8 mouse cellular contexts compared by ENCODE assay signal in the genomic region with DNA sequence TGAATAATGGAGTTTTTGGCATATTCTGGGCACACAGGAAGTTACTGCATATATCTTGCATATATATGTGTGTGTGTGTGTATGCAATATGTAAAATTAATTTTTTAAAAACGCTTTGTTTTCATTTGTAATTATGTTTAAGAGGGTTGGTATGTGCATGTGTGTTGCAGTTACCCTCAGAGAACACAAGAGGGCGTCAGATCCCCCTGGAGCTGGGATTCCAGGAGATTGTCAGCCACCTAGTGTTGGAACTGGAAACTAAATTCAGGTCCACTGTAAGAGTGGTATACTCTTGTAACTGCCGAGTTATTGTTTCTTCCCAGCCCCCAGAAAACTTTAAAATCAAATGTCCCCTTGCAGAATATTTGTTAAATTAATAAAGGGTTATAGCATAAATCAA. TPM values are rescaled to one million over a fixed set of nuclear protein-coding genes. Genes with fewer than 3 reads are reported as not detected.
DNase-seq lines count a peak whose midpoint lies in the region; ATAC-seq lines count a peak whose summit lies in the region.

No protein-coding gene starts in this region.

- H3K9me3 ChIP-seq in heart, embryonic 11.5 days (replicated peaks; ENCODE audit: control insufficient read depth, low read length): no peaks in the 10 kb centered on the region

- no peak for ATAC-seq in heart, embryonic 11.5 days (replicated peaks; ENCODE audit: insufficient number of reproducible peaks, low FRiP score, low TSS enrichment)

- H3K4me2 ChIP-seq in heart, embryonic 11.5 days: no peak overlapping the region

- peaks cover 9% of the 10 kb centered on the region for H3K36me3 ChIP-seq in heart, embryonic 11.5 days (ENCODE audit: control insufficient read depth, insufficient read depth, low read length)

- H3K27me3 ChIP-seq in heart, embryonic 11.5 days (ENCODE audit: control insufficient read depth, insufficient read depth, low read length): no peaks in the 10 kb centered on the region

- no peak overlapping the region for H3K27ac ChIP-seq in heart, embryonic 11.5 days (ENCODE audit: low read depth, low read length)

- WGBS in heart, embryonic 11.5 days (ENCODE audit: insufficient replicate concordance): 53% methylated on average over 3 of the region's 3 CpGs

- H3K4me3 ChIP-seq in heart, embryonic 11.5 days (ENCODE audit: low read depth, low read length): no peak overlapping the region

- no peak overlapping the region for H3K9ac ChIP-seq in heart, embryonic 11.5 days (ENCODE audit: low read depth, low read length)

- peak; percentile 47 for DNase-seq in heart, postnatal 4 days
- DNase-seq in 3134 (ENCODE audit: extremely low read depth, insufficient read length, low spot score): peak; percentile 45
- DNase-seq in MEL-GATA-1-ER (ENCODE audit: extremely low read depth, low read depth): peak; percentile 4
- peak; percentile 67 for DNase-seq in induced T-regulatory cell, adult 2 months (ENCODE audit: low read depth)
- no peak for DNase-seq in yolk sac, embryonic 10.5 days (ENCODE audit: low spot score)
- no peak for DNase-seq in spleen, postnatal 36 days (ENCODE audit: low spot score in 2 of 2)
- no peak for DNase-seq in urinary bladder, adult 2 months (ENCODE audit: low spot score)

- no peaks in the 10 kb centered on the region for H3K4me1 ChIP-seq in heart, embryonic 11.5 days (ENCODE audit: control insufficient read depth, insufficient read depth, low read length)

RNA-seq across cellular contexts. Expression of a gene that starts 46.6 kb away (rescaled TPM):
- total RNA-seq in heart, postnatal 4 days (2021): 100 to 1,000 TPM; 112 to 141 TPM
- 47.2 and 48.4 TPM in 2 replicates for polyA plus RNA-seq in heart, embryonic 11.5 days (2014; fragmentation: Nextera tagmentation; extraction: Ambion mirVana)
- polyA plus RNA-seq in urinary bladder, adult 2 months (2012; rRNA removed): 12.3 and 13.6 TPM in 2 replicates

Comparison
In these comparisons a context has a peak if more than half of its experiments do, and no peak if none do; other contexts are left out.
1. DNase-seq: peak in heart, postnatal 4 days (single experiment), 3134 (single experiment), MEL-GATA-1-ER (single experiment) and induced T-regulatory cell, adult 2 months (single experiment); none in yolk sac, embryonic 10.5 days (single experiment), spleen, postnatal 36 days (0 of 2) and urinary bladder, adult 2 months (single experiment).